Mouse (Mus musculus) hindbrain, embryonic 11.5 days (tissue): Measurements from ENCODE around the gene Sik2. TPM values are rescaled to one million over a fixed set of nuclear protein-coding genes. Genes with fewer than 3 reads are reported as not detected.

Source experiments
- ATAC-seq: fragments of 200-750 bp; cut with Nextera tagmentation; 2 replicates; pipeline ENCODE4 v1.8.0; 2017; ENCODE audit warnings: mild to moderate bottlenecking, moderate TSS enrichment, moderate library complexity; ENCODE audit not compliant: low FRiP score
- DNase-seq: peaks from one replicate; pipeline ENCODE4 v3.0.0-alpha.2; 2015; ENCODE audit warnings: low spot score
- H3K27ac ChIP-seq: fragments of 300-500 bp; sonication (generic); 2 replicates; pipeline ENCODE4 v1.5.1; 2014; ENCODE audit warnings: mild to moderate bottlenecking, low read depth, low read length
- H3K27me3 ChIP-seq: fragments of 300-500 bp; sonication (generic); 2 replicates; pipeline ENCODE4 v1.6.1; 2014; ENCODE audit warnings: mild to moderate bottlenecking, low read length, moderate library complexity, mixed read lengths; ENCODE audit not compliant: control insufficient read depth, insufficient read depth
- H3K36me3 ChIP-seq: fragments of 300-500 bp; sonication (generic); 2 replicates; pipeline ENCODE4 v1.6.1; 2014; ENCODE audit warnings: mild to moderate bottlenecking, low read length, moderate library complexity, mixed read lengths; ENCODE audit not compliant: control insufficient read depth, insufficient read depth
- H3K4me1 ChIP-seq: fragments of 300-500 bp; sonication (generic); replicated peaks from 2 replicates; pipeline ENCODE4 v1.6.1; 2014; ENCODE audit warnings: low read length, mixed read lengths; ENCODE audit not compliant: control insufficient read depth, insufficient read depth
- H3K4me2 ChIP-seq: fragments of 300-500 bp; sonication (generic); replicated peaks from 2 replicates; pipeline ENCODE4 v1.6.1; 2014; ENCODE audit warnings: mild to moderate bottlenecking, low read depth, low read length
- H3K4me3 ChIP-seq: fragments of 300-500 bp; sonication (generic); 2 replicates; pipeline ENCODE4 v1.5.1; 2014; ENCODE audit warnings: low read depth, low read length
- H3K9ac ChIP-seq: fragments of 300-500 bp; sonication (generic); 2 replicates; pipeline ENCODE4 v1.6.1; 2014; ENCODE audit warnings: low read depth, low read length
- H3K9me3 ChIP-seq: fragments of 300-500 bp; sonication (generic); 2 replicates; pipeline ENCODE4 v1.6.1; 2016; ENCODE audit warnings: low read length; ENCODE audit not compliant: control insufficient read depth
- WGBS: fragments of 180-500 bp; shearing (Covaris S2); extraction: QIAGEN DNeasy Blood & Tissue Kit; methylation state at CpG from one replicate; pipeline ENCODE4 v1.1.7; 2014; 5-methylcytosine and 5-hydroxymethylcytosine counted together
- polyA plus RNA-seq: library from polyadenylated mRNA; unstranded; fragments of >200 nt; fragmentation: Nextera tagmentation; extraction: Ambion mirVana; gene quantifications from 2 replicates; pipeline ENCODE4 v1.2.1, GENCODE M21; 2014

Gene Sik2
- polyA plus RNA-seq, 1 experiment from 2014 or later: 15.0 TPM

GRCm38 (mm10) chr9:50966277-50966676 lies 42.6 kb downstream of the Sik2 start:
- Histone ChIP-seq H3K4me3 (no peak overlapping the region), H3K4me2 (no peak overlapping the region), H3K4me1 (no peaks in the 10 kb centered on the region), H3K36me3 (no peaks in the 10 kb centered on the region), H3K9ac (no peak overlapping the region), H3K27ac (no peak overlapping the region), H3K9me3 (no peaks in the 10 kb centered on the region), H3K27me3 (no peaks in the 10 kb centered on the region)
- DNase-seq (no peak), ATAC-seq (no peak)
- WGBS: 83% methylated on average over 2 of the region's 2 CpGs

- H3K4me2 ChIP-seq: no peak overlapping the region
- H3K36me3 ChIP-seq: no peaks in the 10 kb centered on the region
- no peaks in the 10 kb centered on the region for H3K27me3 ChIP-seq
- no peak for ATAC-seq
- no peaks in the 10 kb centered on the region for H3K4me1 ChIP-seq
- no peak overlapping the region for H3K4me3 ChIP-seq
- no peak overlapping the region for H3K27ac ChIP-seq
- H3K9me3 ChIP-seq: no peaks in the 10 kb centered on the region
- H3K9ac ChIP-seq: no peak overlapping the region
- DNase-seq: no peak
Observed at GRCm38 (mm10) chr9:50965392-50965791, 43.5 kb downstream of the Sik2 start.

- DNase-seq: no peak
- WGBS: 85% methylated on average over 2 of the region's 2 CpGs
- H3K4me1 ChIP-seq: no peaks in the 10 kb centered on the region
- no peak overlapping the region for H3K9ac ChIP-seq
- H3K27me3 ChIP-seq: no peaks in the 10 kb centered on the region
- H3K4me2 ChIP-seq: no peak overlapping the region
- no peaks in the 10 kb centered on the region for H3K36me3 ChIP-seq
- H3K4me3 ChIP-seq: no peak overlapping the region
- no peak overlapping the region for H3K27ac ChIP-seq
- no peaks in the 10 kb centered on the region for H3K9me3 ChIP-seq
- ATAC-seq: no peak
Observed at GRCm38 (mm10) chr9:50964911-50965310, 44.0 kb downstream of the Sik2 start.

GRCm38 (mm10) chr9:50957956-50958489 lies 50.9 kb downstream of the Sik2 start:
- H3K27ac ChIP-seq: no peak overlapping the region
- H3K9ac ChIP-seq: no peak overlapping the region
- no peaks in the 10 kb centered on the region for H3K36me3 ChIP-seq
- H3K27me3 ChIP-seq: no peaks in the 10 kb centered on the region
- no peaks in the 10 kb centered on the region for H3K9me3 ChIP-seq
- H3K4me1 ChIP-seq: no peaks in the 10 kb centered on the region
- H3K4me3 ChIP-seq: no peak overlapping the region
- no peak for ATAC-seq
- no peak overlapping the region for H3K4me2 ChIP-seq
- WGBS: 40% methylated on average over 6 of the region's 6 CpGs
- DNase-seq: peak; percentile 52

GRCm38 (mm10) chr9:50955176-50955575 lies 53.7 kb downstream of the Sik2 start:
- no peak for DNase-seq
- no peak overlapping the region for H3K4me3 ChIP-seq

GRCm38 (mm10) chr9:50948097-50948823 lies 60.6 kb downstream of the Sik2 start:
- no peak overlapping the region for H3K4me3 ChIP-seq
- no peaks in the 10 kb centered on the region for H3K27me3 ChIP-seq
- no peak for ATAC-seq
- H3K36me3 ChIP-seq: no peaks in the 10 kb centered on the region
- no peaks in the 10 kb centered on the region for H3K9me3 ChIP-seq
- H3K4me2 ChIP-seq: no peak overlapping the region
- no peak for DNase-seq
- no peak overlapping the region for H3K9ac ChIP-seq
- H3K27ac ChIP-seq: no peak overlapping the region
- no peaks in the 10 kb centered on the region for H3K4me1 ChIP-seq
- WGBS: 93% methylated on average over 7 of the region's 7 CpGs

More at GRCm38 (mm10) chr9:50955176-50955575, 53.7 kb downstream of the Sik2 start:
- Histone ChIP-seq H3K36me3 (no peaks in the 10 kb centered on the region), H3K9me3 (no peaks in the 10 kb centered on the region), H3K27ac (no peak overlapping the region), H3K27me3 (no peaks in the 10 kb centered on the region), H3K9ac (no peak overlapping the region), H3K4me2 (no peak overlapping the region), H3K4me1 (no peaks in the 10 kb centered on the region)
- 95% methylated on average over 3 of the region's 3 CpGs for WGBS
- no peak for ATAC-seq

- ATAC-seq (no peak), DNase-seq (no peak)
- H3K36me3 ChIP-seq: no peaks in the 10 kb centered on the region
- H3K27me3 ChIP-seq: no peaks in the 10 kb centered on the region
- H3K9me3 ChIP-seq: no peaks in the 10 kb centered on the region
- no peak overlapping the region for H3K4me2 ChIP-seq
- H3K4me3 ChIP-seq: no peak overlapping the region
- H3K4me1 ChIP-seq: no peaks in the 10 kb centered on the region
- H3K27ac ChIP-seq: no peak overlapping the region
- WGBS: 86% methylated on average over 1 of the region's 1 CpGs
- H3K9ac ChIP-seq: no peak overlapping the region
Observed at GRCm38 (mm10) chr9:50946338-50946737, 62.5 kb downstream of the Sik2 start.

- DNase-seq: no peak
- WGBS: 90% methylated on average over 1 of the region's 1 CpGs
- Histone ChIP-seq H3K27me3 (no peaks in the 10 kb centered on the region), H3K9ac (no peak overlapping the region), H3K9me3 (no peaks in the 10 kb centered on the region), H3K27ac (no peak overlapping the region), H3K4me1 (no peaks in the 10 kb centered on the region), H3K36me3 (no peaks in the 10 kb centered on the region), H3K4me2 (no peak overlapping the region), H3K4me3 (no peak overlapping the region)
- no peak for ATAC-seq
Observed at GRCm38 (mm10) chr9:50944826-50945225, 64.0 kb downstream of the Sik2 start.

GRCm38 (mm10) chr9:50942711-50943110 lies 66.2 kb downstream of the Sik2 start:
- Histone ChIP-seq H3K4me1 (no peaks in the 10 kb centered on the region), H3K36me3 (no peaks in the 10 kb centered on the region), H3K4me3 (no peak overlapping the region), H3K9ac (no peak overlapping the region), H3K27me3 (no peaks in the 10 kb centered on the region), H3K4me2 (no peak overlapping the region), H3K27ac (no peak overlapping the region), H3K9me3 (no peaks in the 10 kb centered on the region)
- ATAC-seq (no peak), DNase-seq (no peak)
- WGBS: 87% methylated on average over 2 of the region's 2 CpGs
